Mouse (Mus musculus) retina, embryonic 14.5 days (tissue): Measurements from ENCODE around the gene Cdk5r1.
"Not testable (repeated sequence)": the region's sequence is repeated elsewhere in the genome, so short reads cannot be mapped to it uniquely, and the experiment has no call there.

ENCODE experiments used
- DNase-seq: peaks from one replicate; pipeline ENCODE4 v3.0.0-alpha.2; 2015; ENCODE audit warnings: low spot score

The Cdk5r1 gene

DNA sequence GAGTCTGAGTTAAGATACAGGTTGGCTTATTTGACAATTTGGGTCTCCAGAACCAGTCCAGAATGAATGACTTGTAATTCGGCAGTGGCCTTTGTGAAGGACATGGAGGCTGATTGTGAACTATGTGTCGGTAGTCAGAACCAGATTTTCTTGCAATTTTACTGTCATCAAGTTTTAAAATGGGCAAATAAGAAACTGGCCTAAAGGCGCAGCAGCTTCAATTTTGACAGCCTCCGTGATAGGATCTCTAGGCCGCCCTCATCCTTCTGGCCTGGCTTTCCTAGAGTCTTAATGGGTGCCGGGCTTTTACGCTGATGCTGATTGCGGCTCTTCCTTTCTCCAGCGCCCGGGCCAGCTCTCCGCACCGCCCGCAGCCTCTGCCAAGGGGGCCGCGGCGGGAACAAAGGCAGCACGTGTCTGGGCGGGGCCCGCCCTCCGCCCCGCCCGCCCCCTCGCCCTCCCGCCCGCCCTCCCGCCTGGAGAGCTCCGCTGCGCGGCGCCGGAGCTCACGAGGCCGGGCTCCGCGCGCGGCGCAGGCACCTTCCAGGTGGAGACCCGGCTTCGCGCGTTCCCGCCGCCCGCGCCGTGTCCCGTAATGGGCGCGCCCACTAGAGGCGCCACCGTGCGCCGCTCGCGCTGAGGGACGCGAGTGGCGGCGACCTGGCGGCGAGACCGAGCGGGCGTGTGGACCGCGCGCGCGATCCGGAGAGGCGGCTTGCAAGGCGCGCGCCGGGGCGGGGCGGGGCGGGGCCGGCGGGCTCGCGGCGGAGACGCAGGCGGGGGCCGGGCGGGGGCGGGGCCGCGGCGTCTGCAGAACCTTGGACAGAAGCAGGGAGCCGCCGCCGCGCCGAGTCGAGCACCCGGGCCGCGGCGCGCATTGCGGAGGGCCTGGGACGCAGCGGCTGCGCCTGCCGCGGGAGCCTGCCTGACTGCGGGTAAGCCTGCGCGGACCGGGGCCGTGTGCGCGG, at the start of gene Cdk5r1:
TSS of gene Cdk5r1 (plus strand) at position 802 of the 968 bp plus-strand sequence.
- DNase-seq: peak; percentile 95

- DNase-seq: peak; percentile 98
Measured at GRCm38 (mm10) chr11:80428381-80429008, 48.3 kb upstream of the Cdk5r1 start, which contains the start of gene Psmd11. Psmd11 (plus strand) TSS chr11:80428615.

DNA sequence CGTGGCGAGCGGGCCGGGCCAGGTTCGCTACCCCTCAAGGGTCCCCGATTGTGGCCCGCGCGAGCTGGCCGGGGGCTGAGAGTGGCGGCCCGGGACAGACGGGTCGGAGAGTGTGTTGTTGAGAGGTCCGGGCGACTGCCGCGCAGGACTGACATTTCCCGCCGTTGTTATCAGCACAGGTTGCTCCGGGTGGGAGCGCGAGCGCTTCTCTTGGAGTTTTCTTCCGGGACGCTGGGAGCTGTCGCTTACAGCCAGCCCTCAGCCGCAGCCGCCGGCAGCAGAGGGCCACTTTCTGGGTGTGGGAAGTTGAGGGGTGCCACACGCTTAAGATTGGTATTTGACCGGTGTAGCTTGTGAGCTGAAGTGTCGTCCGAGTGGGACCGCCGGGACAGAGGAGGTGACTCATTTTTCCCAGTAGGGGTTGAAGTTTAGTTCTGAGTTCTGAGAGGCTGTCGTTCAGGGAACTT, 47.8 kb upstream of the Cdk5r1 start:
- DNase-seq: peak; percentile 53

- no peak for DNase-seq
Measured at GRCm38 (mm10) chr11:80429500-80430166, 47.2 kb upstream of the Cdk5r1 start.

- DNase-seq: no peak
Measured at GRCm38 (mm10) chr11:80430366-80430910, 46.4 kb upstream of the Cdk5r1 start.

DNA sequence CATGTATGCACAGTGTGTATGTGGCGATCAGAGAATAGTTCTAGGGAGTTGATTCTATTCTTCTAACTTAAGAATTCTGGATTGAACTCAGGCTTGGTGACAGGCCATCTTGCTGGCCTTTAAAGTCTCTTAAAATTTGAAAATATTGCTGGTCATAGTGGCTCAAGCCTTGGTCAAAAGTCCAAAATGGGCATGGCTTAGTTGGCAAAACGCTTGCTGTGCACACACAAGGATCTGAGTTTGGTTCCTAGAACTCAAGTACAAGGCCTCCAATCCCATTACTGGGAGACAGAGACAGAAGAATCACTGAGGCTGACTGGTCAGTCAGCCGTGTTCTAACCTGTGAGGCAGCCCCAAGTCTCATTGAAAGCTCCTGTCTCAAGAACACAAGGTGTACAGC, 29.9 kb upstream of the Cdk5r1 start:
- DNase-seq: no peak

DNA sequence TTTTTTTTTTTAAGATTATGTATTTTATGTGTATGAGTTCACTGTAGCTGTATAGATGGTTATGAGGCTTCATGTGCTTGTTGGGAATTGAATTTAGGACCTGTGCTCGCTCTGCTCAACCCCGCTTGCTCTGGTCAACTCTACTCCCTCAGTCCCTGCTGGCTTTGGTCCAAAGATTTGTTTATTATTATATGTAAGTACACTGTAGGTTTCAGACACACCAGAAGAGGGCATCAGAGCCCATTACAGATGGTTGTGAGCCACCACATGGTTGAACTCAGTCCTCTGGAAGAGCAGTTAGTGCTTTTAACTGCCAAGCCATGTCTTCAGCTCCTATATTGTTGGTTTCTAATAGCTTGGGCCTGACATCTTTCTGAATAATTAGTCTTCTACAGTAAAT, 27.0 kb upstream of the Cdk5r1 start:
- DNase-seq: no peak

GRCm38 (mm10) chr11:80452242-80452641, 24.6 kb upstream of the Cdk5r1 start:
- no peak for DNase-seq

GRCm38 (mm10) chr11:80453198-80453597, 23.6 kb upstream of the Cdk5r1 start:
- no peak for DNase-seq

DNA sequence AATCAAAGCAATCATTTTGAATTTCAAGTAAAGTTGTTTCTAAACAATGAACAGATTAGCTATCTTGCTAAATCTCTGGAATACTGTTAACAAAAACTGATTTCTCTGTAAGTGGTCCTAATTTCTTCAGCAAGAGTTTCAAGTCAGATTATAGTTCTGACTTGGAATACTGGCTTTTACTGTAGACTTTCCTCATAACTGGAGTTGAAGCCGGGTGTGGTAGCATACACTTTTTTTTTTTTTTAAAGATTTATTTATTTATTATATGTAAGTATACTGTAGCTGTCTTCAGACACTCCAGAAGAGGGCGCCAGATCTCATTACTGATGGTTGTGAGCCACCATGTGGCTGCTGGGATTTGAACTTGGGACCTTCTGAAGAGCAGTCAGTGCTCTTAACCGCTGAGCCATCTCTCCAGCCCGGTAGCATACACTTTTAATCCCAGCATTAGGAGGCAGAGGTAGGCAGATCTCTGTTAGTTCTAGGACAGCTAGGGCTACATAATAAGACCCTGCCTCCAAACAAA, 13.2 kb upstream of the Cdk5r1 start:
- DNase-seq: not testable (repeated sequence)

- DNase-seq: no peak
Measured at GRCm38 (mm10) chr11:80471836-80472605, 4.8 kb upstream of the Cdk5r1 start.

- DNase-seq: peak; percentile 55
Measured at GRCm38 (mm10) chr11:80474175-80474691, 2.6 kb upstream of the Cdk5r1 start.

DNA sequence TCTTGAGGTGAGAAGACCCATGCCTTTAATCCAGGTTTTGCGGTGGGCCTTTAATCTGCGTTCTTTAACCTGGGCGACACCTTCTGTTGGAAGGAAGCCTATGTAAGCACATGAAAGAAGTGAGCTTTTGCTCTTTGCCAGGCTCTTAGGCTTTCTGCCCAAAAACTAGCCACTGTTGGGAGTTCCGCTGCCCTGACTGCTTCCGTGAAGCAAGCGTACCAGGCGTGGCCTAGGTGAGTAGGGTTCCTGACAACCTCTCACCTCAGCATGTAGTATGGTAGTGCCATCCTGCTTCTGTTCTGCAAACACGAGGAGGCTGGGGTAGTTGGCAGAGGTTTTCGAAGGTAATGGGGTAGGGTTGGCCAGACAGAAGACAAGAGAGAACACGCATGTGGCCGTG, 2.0 kb upstream of the Cdk5r1 start:
- DNase-seq: no peak

DNA sequence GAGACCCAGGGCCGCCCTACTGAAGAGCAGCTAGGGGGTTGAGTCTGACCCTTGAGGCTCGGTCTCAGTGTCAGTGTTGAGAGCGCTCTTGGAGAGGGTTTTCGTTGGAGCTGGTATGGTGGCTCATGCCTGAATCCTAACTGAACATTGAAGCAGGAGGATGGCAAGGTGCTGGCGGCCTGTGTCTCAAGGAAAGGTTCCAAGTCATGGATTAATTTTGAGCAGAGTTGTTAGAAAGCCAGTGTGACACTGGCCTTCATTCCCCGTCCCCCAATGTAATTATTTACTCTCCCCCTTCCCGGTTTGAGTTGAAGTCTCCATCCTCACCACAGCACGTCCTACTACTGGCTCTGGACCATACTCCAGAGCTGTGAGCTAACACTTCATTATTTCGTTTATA, 1.3 kb upstream of the Cdk5r1 start:
- DNase-seq: no peak

DNA sequence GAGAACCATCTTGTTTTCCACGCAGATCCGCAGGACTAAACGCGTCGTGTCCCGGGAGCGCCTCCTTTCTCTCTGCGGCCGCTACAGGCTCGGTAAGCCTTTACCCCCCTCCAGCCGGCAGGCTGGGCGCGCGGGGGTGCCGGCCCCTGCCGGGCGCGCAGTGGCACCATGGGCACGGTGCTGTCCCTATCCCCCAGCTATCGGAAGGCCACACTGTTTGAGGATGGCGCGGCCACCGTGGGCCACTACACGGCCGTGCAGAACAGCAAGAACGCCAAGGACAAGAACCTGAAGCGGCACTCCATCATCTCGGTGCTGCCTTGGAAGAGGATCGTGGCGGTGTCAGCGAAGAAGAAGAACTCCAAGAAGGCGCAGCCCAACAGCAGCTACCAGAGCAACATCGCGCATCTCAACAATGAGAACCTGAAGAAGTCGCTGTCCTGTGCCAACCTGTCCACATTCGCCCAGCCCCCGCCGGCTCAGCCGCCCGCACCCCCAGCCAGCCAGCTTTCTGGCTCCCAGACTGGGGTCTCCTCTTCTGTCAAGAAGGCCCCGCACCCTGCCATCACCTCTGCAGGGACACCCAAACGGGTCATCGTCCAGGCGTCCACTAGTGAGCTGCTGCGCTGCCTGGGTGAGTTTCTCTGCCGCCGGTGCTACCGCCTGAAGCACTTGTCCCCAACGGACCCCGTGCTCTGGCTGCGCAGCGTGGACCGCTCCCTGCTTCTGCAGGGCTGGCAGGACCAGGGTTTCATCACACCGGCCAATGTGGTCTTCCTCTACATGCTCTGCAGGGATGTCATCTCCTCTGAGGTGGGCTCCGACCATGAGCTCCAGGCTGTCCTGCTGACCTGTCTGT, 747 bp downstream of the Cdk5r1 start:
- DNase-seq: no peak

GRCm38 (mm10) chr11:80478694-80479412, 2.0 kb downstream of the Cdk5r1 start:
- no peak for DNase-seq

GRCm38 (mm10) chr11:80479425-80479824, 2.6 kb downstream of the Cdk5r1 start:
- DNase-seq: no peak

DNA sequence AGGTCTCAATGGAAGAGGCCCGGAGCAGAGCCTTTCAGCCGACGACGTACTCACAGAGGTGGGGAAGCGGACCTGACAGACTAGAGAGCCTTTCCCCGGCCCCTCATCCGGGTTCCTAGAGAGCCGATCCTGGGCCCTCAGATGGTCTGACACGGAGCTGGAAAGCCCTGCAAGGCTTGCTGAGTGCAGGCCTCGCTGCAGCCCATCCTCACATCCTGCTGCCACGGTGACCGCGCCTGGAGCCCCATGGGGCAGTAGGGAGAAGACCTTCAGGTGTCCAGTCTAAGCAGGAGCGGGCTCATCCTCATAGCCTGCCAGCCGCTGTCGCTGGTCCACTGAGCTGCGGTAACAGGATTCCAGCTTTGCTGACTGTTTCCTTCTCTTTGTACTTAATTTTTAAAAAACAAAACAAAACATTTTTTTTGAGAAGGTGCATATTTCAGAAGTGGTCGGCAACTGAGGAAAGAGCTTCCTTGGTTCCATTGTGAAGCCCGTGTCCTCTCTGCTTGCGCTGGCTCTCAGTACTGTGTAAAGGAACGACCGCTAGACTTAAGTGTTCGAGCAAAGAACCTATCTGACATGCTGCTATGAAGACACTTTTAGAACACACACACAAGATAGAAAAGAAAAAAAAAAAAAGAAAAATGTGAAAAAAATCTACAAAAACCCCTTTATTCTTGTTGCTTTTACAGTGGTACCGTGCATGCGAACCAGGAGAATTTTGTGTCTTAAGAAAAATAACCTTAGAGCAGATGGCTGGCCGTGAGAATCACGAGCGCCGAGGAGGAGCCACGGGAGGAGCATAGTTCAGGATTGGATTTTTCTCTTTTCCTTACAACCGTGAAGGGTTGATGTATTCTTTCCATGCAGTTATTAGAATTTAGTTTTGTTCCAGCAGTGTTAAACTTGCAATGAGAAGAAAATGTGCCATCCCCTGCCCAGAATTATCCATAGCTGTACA, 3.4 kb downstream of the Cdk5r1 start:
- no peak for DNase-seq
